Mouse (Mus musculus): ENCODE results near the gene Nolc1. TPM values are rescaled to one million over a fixed set of nuclear protein-coding genes. Genes with fewer than 3 reads are reported as not detected.

Nolc1 gene
- total and polyA plus RNA-seq, 2 experiments, result 3.4 to 7.3 TPM

GRCm38 (mm10) chr19:46131694-46132525, 56.2 kb downstream of the Nolc1 start, which contains the start of gene Elovl3:
TSS of gene Elovl3 (plus strand) at chr19:46131897.
- peak within 1 kb of the TSS; percentile 57 for H3K4me3 ChIP-seq (ENCODE audit: insufficient read depth, low read depth, low read length)
- DNase-seq (ENCODE audit: extremely low read depth, low read depth, low spot score), result peak; percentile 92
- H3K27me3 ChIP-seq (ENCODE audit: control insufficient read depth, insufficient read depth, low read length), result no peaks in the 10 kb centered on the region
- TF ChIP-seq POLR2A (IDR thresholded peaks at IDR 0.05; ENCODE audit: extremely low read depth, insufficient read depth, low read length), result peak; percentile 86
- no peak for TF ChIP-seq CTCF (IDR thresholded peaks at IDR 0.05; ENCODE audit: low read depth, low read length)
- peak within 1 kb of the TSS; percentile 86 for H3K27ac ChIP-seq (replicated peaks; ENCODE audit: insufficient read depth, low read depth, low read length)
- 4% methylated on average over 31 of the region's 31 CpGs for WGBS
- peaks cover 22% of the 10 kb centered on the region for H3K4me1 ChIP-seq (ENCODE audit: control insufficient read depth, insufficient read depth, low read length)
- H3K36me3 ChIP-seq (ENCODE audit: control insufficient read depth, insufficient read depth, low read length), result no peaks in the 10 kb centered on the region
- peak within 1 kb of the TSS; percentile 68 for H3K9ac ChIP-seq (ENCODE audit: low read depth, low read length)
- no peaks in the 10 kb centered on the region for H3K79me2 ChIP-seq (ENCODE audit: control insufficient read depth, insufficient read depth, low read length)

DNA sequence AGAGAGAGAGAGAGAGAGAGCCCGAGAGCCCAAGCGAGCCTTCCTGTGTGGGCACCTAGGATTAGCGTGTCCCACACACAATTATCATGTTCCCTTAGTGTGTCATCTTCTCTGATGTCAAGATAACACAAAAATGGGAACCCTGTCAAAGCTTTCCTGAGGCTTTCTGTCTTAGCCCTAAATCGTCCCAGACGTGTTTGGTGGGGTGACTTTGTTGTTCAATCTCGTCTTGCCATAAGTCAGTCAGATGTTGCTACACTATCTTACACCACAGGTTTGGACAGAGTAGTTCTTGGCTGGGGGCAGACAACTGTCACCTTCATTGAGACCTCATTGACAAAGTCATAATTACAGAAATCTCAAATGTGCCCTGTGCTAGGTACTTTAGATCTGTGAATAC, 56.9 kb downstream of the Nolc1 start:
- TF ChIP-seq POLR2A (IDR thresholded peaks at IDR 0.05; ENCODE audit: extremely low read depth, insufficient read depth, low read length) (no peak), CTCF (IDR thresholded peaks at IDR 0.05; ENCODE audit: low read depth, low read length) (no peak)

More for the DNA sequence above, 56.9 kb downstream of the Nolc1 start:
- no peaks in the 10 kb centered on the region for H3K27me3 ChIP-seq (ENCODE audit: control insufficient read depth, insufficient read depth, low read length)
- peak; percentile 59 for DNase-seq (ENCODE audit: extremely low read depth, low read depth, low spot score)
- no peaks in the 10 kb centered on the region for H3K79me2 ChIP-seq (ENCODE audit: control insufficient read depth, insufficient read depth, low read length)
- peak overlapping the region; percentile 15 for H3K9ac ChIP-seq (ENCODE audit: low read depth, low read length)
- 30% methylated on average over 6 of the region's 6 CpGs for WGBS
- H3K4me3 ChIP-seq (ENCODE audit: insufficient read depth, low read depth, low read length), result peak overlapping the region; percentile 57
- H3K4me1 ChIP-seq (ENCODE audit: control insufficient read depth, insufficient read depth, low read length), result peaks cover 22% of the 10 kb centered on the region
- no peaks in the 10 kb centered on the region for H3K36me3 ChIP-seq (ENCODE audit: control insufficient read depth, insufficient read depth, low read length)
- no peak overlapping the region; the same call in 1 of the 2 replicates for H3K27ac ChIP-seq (replicated peaks; ENCODE audit: insufficient read depth, low read depth, low read length)

Other genes with a start within 250 kb of the Nolc1 start
- gene Armh3, start 77.4 kb upstream of the Nolc1 start, total RNA-seq (2014; rRNA removed), result 3.8 and 4.2 TPM in 2 replicates
- gene Armh3, start 77.4 kb upstream of the Nolc1 start, polyA plus RNA-seq (2012; rRNA removed), result 4.9 and 5.2 TPM in 2 replicates
- gene Hps6, start 72.4 kb upstream of the Nolc1 start, total RNA-seq (2014; rRNA removed), result 2.3 and 2.9 TPM in 2 replicates
- 3.2 TPM in 2 replicates for gene Hps6, start 72.4 kb upstream of the Nolc1 start, polyA plus RNA-seq (2012; rRNA removed)
- 1.1 and 2.1 TPM in 2 replicates for gene Pprc1, start 31.0 kb upstream of the Nolc1 start, total RNA-seq (2014; rRNA removed)
- 5.0 and 11.7 TPM in 2 replicates for gene Pprc1, start 31.0 kb upstream of the Nolc1 start, polyA plus RNA-seq (2012; rRNA removed)
- 14.9 and 18.1 TPM in 2 replicates for gene Ldb1, start 30.6 kb upstream of the Nolc1 start, total RNA-seq (2014; rRNA removed)
- gene Ldb1, start 30.6 kb upstream of the Nolc1 start, polyA plus RNA-seq (2012; rRNA removed), result 27.9 and 42.1 TPM in 2 replicates
- 0.67 and 9.8 TPM in 2 replicates for gene Elovl3, start 56.0 kb downstream of the Nolc1 start, total RNA-seq (2014; rRNA removed)
- gene Elovl3, start 56.0 kb downstream of the Nolc1 start, polyA plus RNA-seq (2012; rRNA removed), result 2.6 and 3.7 TPM in 2 replicates
- not detected in 2 replicates for gene Pitx3, start 72.5 kb downstream of the Nolc1 start, total RNA-seq (2014; rRNA removed)
- not detected in 2 replicates for gene Pitx3, start 72.5 kb downstream of the Nolc1 start, polyA plus RNA-seq (2012; rRNA removed)
- gene Gbf1, start 76.6 kb downstream of the Nolc1 start, total RNA-seq (2014; rRNA removed), result 25.0 and 25.7 TPM in 2 replicates
- 49.3 and 58.1 TPM in 2 replicates for gene Gbf1, start 76.6 kb downstream of the Nolc1 start, polyA plus RNA-seq (2012; rRNA removed)
- 3.7 and 4.7 TPM in 2 replicates for gene Nfkb2, start 228.5 kb downstream of the Nolc1 start, total RNA-seq (2014; rRNA removed)
- gene Nfkb2, start 228.5 kb downstream of the Nolc1 start, polyA plus RNA-seq (2012; rRNA removed), result 8.1 and 9.3 TPM in 2 replicates